Mouse (Mus musculus) MEL (cell line): ENCODE measurements around the gene Ung. TPM values are rescaled to one million over a fixed set of nuclear protein-coding genes. Genes with fewer than 3 reads are reported as not detected.

Experiments
- DNase-seq: peaks from one replicate; pipeline ENCODE4 v3.0.0; 2011; ENCODE audit warnings: low read depth, low spot score
- H3K27ac ChIP-seq: 2 replicates; pipeline ENCODE4 v1.5.1; 2012; ENCODE audit warnings: low read depth, mild to moderate bottlenecking, control low read depth, low read length, moderate library complexity; ENCODE audit not compliant: control insufficient read depth
- H3K27me3 ChIP-seq, 2 experiments: fragments of 150-350 bp in 1 of 2; sonication (generic) in 1 of 2; 2 replicates each; pipeline ENCODE4 v1.6.1; 2012; ENCODE audit warnings: low read length in 2 of 2, mild to moderate bottlenecking in 2 of 2, improper control_type of control experiment in 1 of 2, moderate library complexity in 1 of 2; ENCODE audit not compliant: insufficient read depth in 2 of 2, control insufficient read depth in 1 of 2
- H3K36me3 ChIP-seq, 2 experiments: 2 replicates each; pipeline ENCODE4 v1.6.1; 2012 to 2014; ENCODE audit warnings: low read length in 2 of 2, improper control_type of control experiment in 1 of 2, inconsistent platforms in 1 of 2, mild to moderate bottlenecking in 1 of 2; ENCODE audit not compliant: insufficient read depth in 2 of 2, control insufficient read depth in 1 of 2
- H3K4me1 ChIP-seq, 2 experiments: fragments of 150-350 bp in 1 of 2; sonication (generic) in 1 of 2; 2 replicates each; pipeline ENCODE4 v1.6.1; 2012; ENCODE audit warnings: low read length in 2 of 2, improper control_type of control experiment in 1 of 2, mild to moderate bottlenecking in 1 of 2; ENCODE audit not compliant: insufficient read depth in 2 of 2, control insufficient read depth in 1 of 2
- H3K4me3 ChIP-seq, 2 experiments: fragments of 150-350 bp in 1 of 2; sonication (generic) in 1 of 2; 2 replicates each; pipeline ENCODE4 v1.5.1; 2012; ENCODE audit warnings: low read depth in 2 of 2, low read length in 2 of 2, mild to moderate bottlenecking in 2 of 2, moderate library complexity in 2 of 2, control low read depth in 1 of 2, improper control_type of control experiment in 1 of 2; ENCODE audit not compliant: control insufficient read depth in 1 of 2, insufficient read depth in 1 of 2
- H3K79me2 ChIP-seq: 2 replicates; pipeline ENCODE4 v1.6.1; 2012; ENCODE audit warnings: mild to moderate bottlenecking, low read length, moderate library complexity; ENCODE audit not compliant: control insufficient read depth, poor library complexity, insufficient read depth
- H3K9ac ChIP-seq: 2 replicates; pipeline ENCODE4 v1.6.1; 2012; ENCODE audit warnings: low read depth, mild to moderate bottlenecking, control low read depth, low read length, moderate library complexity; ENCODE audit not compliant: control insufficient read depth, poor library complexity, severe bottlenecking
- H3K9me3 ChIP-seq: fragments of 150-350 bp; sonication (generic); replicated peaks from 2 replicates; pipeline ENCODE4 v1.6.1; 2012; ENCODE audit warnings: mild to moderate bottlenecking, low read length, improper control_type of control experiment, moderate library complexity; ENCODE audit not compliant: insufficient read depth
- BHLHE40 ChIP-seq: IDR thresholded peaks from 2 replicates; pipeline ENCODE4 v1.6.1; 2012; ENCODE audit warnings: low read depth, mild to moderate bottlenecking, inconsistent platforms, low read length, improper control_type of control experiment, borderline replicate concordance
- CHD1 ChIP-seq: IDR thresholded peaks from 2 replicates; pipeline ENCODE4 v1.6.1; 2012; ENCODE audit warnings: low read depth, mild to moderate bottlenecking, inconsistent platforms, low read length, improper control_type of control experiment
- CHD2 ChIP-seq: IDR thresholded peaks from 2 replicates; pipeline ENCODE4 v1.6.1; 2011; ENCODE audit warnings: low read length, improper control_type of control experiment
- CTCF ChIP-seq, 3 experiments: IDR thresholded peaks in 2 of 3; conservative IDR thresholded peaks in 1 of 3; 2 replicates each; pipeline ENCODE4 v1.5.1; 2011 to 2012; ENCODE audit warnings: low read length in 3 of 3, low read depth in 2 of 3, mild to moderate bottlenecking in 2 of 3, improper control_type of control experiment in 1 of 3, inconsistent platforms in 1 of 3, mixed read lengths in 1 of 3, moderate library complexity in 1 of 3; ENCODE audit not compliant: control insufficient read depth in 1 of 3, insufficient read depth in 1 of 3, poor library complexity in 1 of 3, severe bottlenecking in 1 of 3
- E2F4 ChIP-seq: IDR thresholded peaks from 2 replicates; pipeline ENCODE4 v1.6.1; 2011; ENCODE audit warnings: low read depth, low read length, improper control_type of control experiment, borderline replicate concordance
- EP300 ChIP-seq, 2 experiments: IDR thresholded peaks; 2 replicates each; pipeline ENCODE4 v1.6.1; 2011; ENCODE audit warnings: improper control_type of control experiment in 2 of 2, low read length in 2 of 2, low read depth in 1 of 2, mild to moderate bottlenecking in 1 of 2
- ETS1 ChIP-seq: IDR thresholded peaks from 2 replicates; pipeline ENCODE4 v1.6.1; 2012; ENCODE audit warnings: low read depth, mild to moderate bottlenecking, inconsistent platforms, low read length, improper control_type of control experiment, moderate library complexity
- GATA1 ChIP-seq: IDR thresholded peaks from 2 replicates; pipeline ENCODE4 v1.6.1; 2011; ENCODE audit warnings: low read depth, low read length, improper control_type of control experiment
- HCFC1 ChIP-seq: IDR thresholded peaks from 2 replicates; pipeline ENCODE4 v1.6.1; 2012; ENCODE audit warnings: low read depth, mild to moderate bottlenecking, inconsistent platforms, low read length, improper control_type of control experiment, moderate library complexity
- JUND ChIP-seq: IDR thresholded peaks from 2 replicates; pipeline ENCODE4 v1.6.1; 2011; ENCODE audit warnings: low read depth, mild to moderate bottlenecking, improper control_type of control experiment, low read length
- MAFK ChIP-seq: IDR thresholded peaks from 2 replicates; pipeline ENCODE4 v1.6.1; 2011; ENCODE audit warnings: low read depth, mild to moderate bottlenecking, low read length, improper control_type of control experiment, borderline replicate concordance
- MAZ ChIP-seq: IDR thresholded peaks from 2 replicates; pipeline ENCODE4 v1.6.1; 2012; ENCODE audit warnings: low read depth, mild to moderate bottlenecking, inconsistent platforms, low read length, improper control_type of control experiment
- MYB ChIP-seq: IDR thresholded peaks from 2 replicates; pipeline ENCODE4 v1.6.1; 2011; ENCODE audit warnings: mild to moderate bottlenecking, low read depth, low read length, improper control_type of control experiment
- MYC ChIP-seq: IDR thresholded peaks from 2 replicates; pipeline ENCODE4 v1.6.1; 2011; ENCODE audit warnings: low read depth, mild to moderate bottlenecking, low read length, improper control_type of control experiment, moderate library complexity
- NRF1 ChIP-seq: IDR thresholded peaks from 2 replicates; pipeline ENCODE4 v1.6.1; 2014; ENCODE audit warnings: low read depth, mild to moderate bottlenecking, inconsistent platforms, low read length, improper control_type of control experiment, moderate library complexity; ENCODE audit not compliant: poor library complexity, insufficient read depth, severe bottlenecking
- POLR2A ChIP-seq, 2 experiments: IDR thresholded peaks; 2 replicates each; pipeline ENCODE4 v1.6.1; 2011 to 2012; ENCODE audit warnings: low read length in 2 of 2, mild to moderate bottlenecking in 2 of 2, control low read depth in 1 of 2, improper control_type of control experiment in 1 of 2, low read depth in 1 of 2, moderate library complexity in 1 of 2; ENCODE audit not compliant: control insufficient read depth in 1 of 2, insufficient read depth in 1 of 2, poor library complexity in 1 of 2
- POLR2AphosphoS2 ChIP-seq: IDR thresholded peaks from 2 replicates; pipeline ENCODE4 v1.6.1; 2011; ENCODE audit warnings: low read length, improper control_type of control experiment
- POLR2AphosphoS5 ChIP-seq: IDR thresholded peaks from 2 replicates; pipeline ENCODE4 v1.6.1; 2012; ENCODE audit warnings: low read depth, borderline replicate concordance, mild to moderate bottlenecking, inconsistent platforms, low read length, moderate library complexity, mixed read lengths
- RAD21 ChIP-seq: IDR thresholded peaks from 2 replicates; pipeline ENCODE4 v1.6.1; 2011; ENCODE audit warnings: mild to moderate bottlenecking, low read depth, low read length, improper control_type of control experiment
- SIN3A ChIP-seq: IDR thresholded peaks from 2 replicates; pipeline ENCODE4 v1.6.1; 2012; ENCODE audit warnings: low read length, improper control_type of control experiment, inconsistent platforms
- SMC3 ChIP-seq: IDR thresholded peaks from 2 replicates; pipeline ENCODE4 v1.6.1; 2011; ENCODE audit warnings: low read depth, low read length, improper control_type of control experiment
- TAL1 ChIP-seq: IDR thresholded peaks from 2 replicates; pipeline ENCODE4 v1.6.1; 2012; ENCODE audit warnings: mild to moderate bottlenecking, inconsistent platforms, low read length, moderate library complexity, mixed read lengths
- TBP ChIP-seq: IDR thresholded peaks from 2 replicates; pipeline ENCODE4 v1.8.0; 2011; ENCODE audit warnings: low read depth, low read length, improper control_type of control experiment
- TCF12 ChIP-seq: IDR thresholded peaks from 2 replicates; pipeline ENCODE4 v1.6.1; 2014; ENCODE audit warnings: low read depth, mild to moderate bottlenecking, inconsistent platforms, low read length, improper control_type of control experiment, moderate library complexity
- UBTF ChIP-seq: IDR thresholded peaks from 2 replicates; pipeline ENCODE4 v1.6.1; 2012; ENCODE audit warnings: low read depth, mild to moderate bottlenecking, inconsistent platforms, low read length, improper control_type of control experiment, moderate library complexity, borderline replicate concordance; ENCODE audit not compliant: insufficient read depth
- USF1 ChIP-seq: IDR thresholded peaks from 2 replicates; pipeline ENCODE4 v1.6.1; 2014; ENCODE audit warnings: low read depth, mild to moderate bottlenecking, inconsistent platforms, low read length, improper control_type of control experiment, moderate library complexity
- USF2 ChIP-seq, 2 experiments: IDR thresholded peaks; 2 replicates each; pipeline ENCODE4 v1.6.1; 2011 to 2012; ENCODE audit warnings: improper control_type of control experiment in 2 of 2, low read length in 2 of 2, borderline replicate concordance in 1 of 2, inconsistent platforms in 1 of 2, low read depth in 1 of 2, mild to moderate bottlenecking in 1 of 2; ENCODE audit not compliant: insufficient read depth in 1 of 2
- ZC3H11A ChIP-seq: IDR thresholded peaks from 2 replicates; pipeline ENCODE4 v1.6.1; 2012; ENCODE audit warnings: low read depth, mild to moderate bottlenecking, inconsistent platforms, low read length, improper control_type of control experiment
- ZNF384 ChIP-seq: IDR thresholded peaks from 2 replicates; pipeline ENCODE4 v1.6.1; 2012; ENCODE audit warnings: low read depth, mild to moderate bottlenecking, inconsistent platforms, low read length, improper control_type of control experiment
- polyA plus RNA-seq, 2 experiments: library from polyadenylated mRNA; stranded (reverse) in 1 of 2; unstranded in 1 of 2; fragments of >175 nt in 1 of 2; fragments of >200 nt in 1 of 2; gene quantifications; 2 replicates each; pipeline versions ENCODE4 v1.2.1 to v1.2.4; 2012; ENCODE audit warnings: low replicate concordance in 2 of 2, low read depth in 1 of 2; ENCODE audit not compliant: insufficient read length in 2 of 2, insufficient read depth in 1 of 2, missing spikeins in 1 of 2
- total RNA-seq: library from RNA; depleted of rRNA; stranded (reverse); fragments of 300-350 nt; gene quantifications from 2 replicates; pipeline ENCODE4 v1.2.3, GENCODE M21; 2012

Gene Ung
- total and polyA plus RNA-seq, 3 experiments: 22.1 to 62.2 TPM; not detected in 1

- H3K9me3 ChIP-seq: no peaks in the 10 kb centered on the region
- no peak overlapping the region for H3K4me3 ChIP-seq
- DNase-seq: no peak
- TF ChIP-seq E2F4 (no peak), TBP (no peak), UBTF (no peak), CHD2 (no peak), SMC3 (no peak), POLR2AphosphoS5 (no peak), MAFK (no peak), GATA1 (no peak), ETS1 (no peak), CTCF (IDR thresholded peaks at IDR 0.05 in 2 of 3, conservative IDR thresholded peaks at IDR 0.05 in 1 of 3; ENCODE audit: control insufficient read depth in 1 of 3, insufficient read depth in 1 of 3, low read depth in 2 of 3, low read length in 3 of 3, poor library complexity in 1 of 3, severe bottlenecking in 1 of 3) (no peak), MAZ (no peak), HCFC1 (no peak), ZNF384 (no peak), JUND (no peak), TCF12 (no peak), BHLHE40 (no peak), MYB (no peak), CHD1 (no peak)
- H3K4me1 ChIP-seq: peaks cover 8 to 28% of the 10 kb centered on the region in 2 experiments
- H3K27ac ChIP-seq: no peak overlapping the region
- H3K36me3 ChIP-seq: peaks cover 0 to 18% of the 10 kb centered on the region in 2 experiments; a peak in 2 of 4 replicates
- H3K27me3 ChIP-seq: no peaks in the 10 kb centered on the region
- H3K79me2 ChIP-seq: peaks cover 3% of the 10 kb centered on the region; the same call in 1 of the 2 replicates
- H3K9ac ChIP-seq: no peak overlapping the region
Observed at GRCm38 (mm10) chr5:114132841-114133240, 2.7 kb downstream of the Ung start.

GRCm38 (mm10) chr5:114134091-114134534, 3.9 kb downstream of the Ung start:
- DNase-seq: peak; percentile 94
- Histone ChIP-seq H3K27me3 (no peaks in the 10 kb centered on the region), H3K36me3 (peaks cover 0 to 18% of the 10 kb centered on the region in 2 experiments; a peak in 2 of 4 replicates), H3K4me1 (peaks cover 8 to 26% of the 10 kb centered on the region in 2 experiments), H3K4me3 (no peak overlapping the region), H3K9me3 (no peaks in the 10 kb centered on the region), H3K9ac (no peak overlapping the region), H3K27ac (peak overlapping the region; percentile 37), H3K79me2 (peaks cover 3% of the 10 kb centered on the region; the same call in 1 of the 2 replicates)
- peak; percentile 88 for TF ChIP-seq TCF12
- no peak for TF ChIP-seq NRF1
- TF ChIP-seq RAD21: peak; percentile 33
- TF ChIP-seq MAFK: no peak
- peak; percentile 71 to 88; a peak in 3 of 4 replicates for TF ChIP-seq EP300 (IDR thresholded peaks at IDR 0.05; ENCODE audit: low read depth in 1 of 2, low read length in 2 of 2)
- TF ChIP-seq ZC3H11A: no peak
- TF ChIP-seq TAL1: peak; percentile 88
- peak; percentile 70 for TF ChIP-seq ZNF384
- peak; percentile 94 for TF ChIP-seq SIN3A
- TF ChIP-seq CHD2: no peak
- no peak for TF ChIP-seq MYB
- TF ChIP-seq MYC: peak; percentile 60; the same call in 1 of the 2 replicates
- TF ChIP-seq USF2 (IDR thresholded peaks at IDR 0.05; ENCODE audit: borderline replicate concordance in 1 of 2, insufficient read depth in 1 of 2, low read depth in 1 of 2, low read length in 2 of 2): no peak
- no peak for TF ChIP-seq E2F4
- TF ChIP-seq POLR2AphosphoS2: no peak
- no peak for TF ChIP-seq JUND
- TF ChIP-seq BHLHE40: peak; percentile 51
- TF ChIP-seq POLR2AphosphoS5: no peak
- no peak for TF ChIP-seq MAZ
- no peak for TF ChIP-seq USF1
- 0 out of 2 replicates have a peak, but pooled peaks have one; percentile 21 for TF ChIP-seq HCFC1
- peak; percentile 94 for TF ChIP-seq ETS1
- TF ChIP-seq POLR2A (IDR thresholded peaks at IDR 0.05; ENCODE audit: control insufficient read depth in 1 of 2, insufficient read depth in 1 of 2, low read depth in 1 of 2, low read length in 2 of 2, poor library complexity in 1 of 2): 0 out of 4 replicates have a peak, but pooled peaks of 1 of the 2 experiments have one; percentile 20
- 0 out of 2 replicates have a peak, but pooled peaks have one; percentile 27 for TF ChIP-seq TBP
